Mouse (Mus musculus) cerebellum, adult 2 months (tissue): Measurements from ENCODE around the gene Tmem219.

Source experiments
- CTCF ChIP-seq: fragments of 200-500 bp; IDR thresholded peaks from 2 replicates; pipeline ENCODE4 v1.5.1; 2011; ENCODE audit warnings: low read depth, mild to moderate bottlenecking, control low read depth, low read length, moderate library complexity, borderline replicate concordance; ENCODE audit not compliant: insufficient read depth
- POLR2A ChIP-seq: fragments of 200-500 bp; IDR thresholded peaks from 2 replicates; pipeline ENCODE4 v1.6.1; 2011; ENCODE audit warnings: low read length, control low read depth, borderline replicate concordance; ENCODE audit not compliant: insufficient read depth

- TF ChIP-seq CTCF (no peak), POLR2A (no peak)
Measured at GRCm38 (mm10) chr7:126853454-126853853, 69.3 kb downstream of the Tmem219 start.
